Mouse (Mus musculus) bone marrow macrophage, adult 2 months (primary cell): Measurements from ENCODE around the gene Scn3a.

Experiments
- CTCF ChIP-seq: IDR thresholded peaks from 2 replicates; pipeline ENCODE4 v1.5.1; 2012; ENCODE audit warnings: low read depth, mild to moderate bottlenecking, low read length, moderate library complexity
- POLR2A ChIP-seq: IDR thresholded peaks from 2 replicates; pipeline ENCODE4 v1.6.1; 2012; ENCODE audit warnings: mild to moderate bottlenecking, low read depth, low read length, borderline replicate concordance

GRCm38 (mm10) chr2:65483434-65483833, 84.0 kb downstream of the Scn3a start:
- TF ChIP-seq CTCF (no peak), POLR2A (no peak)
